Mouse (Mus musculus) liver, postnatal 0 days (tissue): Measurements from ENCODE around the gene Ehbp1.

Experiments used
- CTCF ChIP-seq: sonication (generic); IDR thresholded peaks from 2 replicates; pipeline ENCODE4 v1.5.1; 2016; ENCODE audit warnings: antibody characterized with exemption, low read depth
- EP300 ChIP-seq: IDR thresholded peaks from 2 replicates; pipeline ENCODE4 v1.6.1; 2016; ENCODE audit warnings: antibody characterized with exemption, low read depth, mild to moderate bottlenecking

GRCm38 (mm10) chr11:22349945-22350344 lies 7.9 kb upstream of the Ehbp1 start:
- no peak for TF ChIP-seq CTCF
- no peak for TF ChIP-seq EP300
